11 mouse cellular contexts compared by ENCODE assay signal in the genomic region with DNA sequence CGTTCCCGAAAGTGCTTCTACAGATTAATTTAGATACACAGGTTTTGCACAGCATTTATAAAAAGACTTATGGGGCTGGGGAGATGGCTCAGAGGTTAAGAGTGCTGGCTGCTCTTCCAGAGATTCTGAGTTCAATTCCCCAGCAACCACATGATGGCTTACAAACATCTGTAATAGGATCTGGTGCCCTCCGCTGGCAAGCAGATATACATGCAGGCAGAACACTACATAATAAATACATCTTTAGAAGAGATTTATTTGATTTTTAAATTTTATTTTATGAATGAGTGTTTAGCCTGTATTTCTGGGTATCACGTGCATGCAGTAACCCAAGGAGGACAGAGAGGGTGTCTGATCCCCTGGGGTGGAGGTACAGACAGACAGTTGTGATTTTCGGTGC. TPM values are rescaled to one million over a fixed set of nuclear protein-coding genes. Genes with fewer than 3 reads are reported as not detected.
DNase-seq lines count a peak whose midpoint lies in the region; ATAC-seq lines count a peak whose summit lies in the region.
"Had no signal": no experiment of that assay in that cellular context is flagged by ENCODE, and none has a peak within 500 bp of the region (broad histone marks: within the 10 kb centered on the region; RNA-seq: fewer than 3 reads in every experiment).

No protein-coding gene starts in this region.

- no peaks in the 10 kb centered on the region for H3K27me3 ChIP-seq in kidney, embryonic 15.5 days
- H3K27me3 ChIP-seq: heart, embryonic 12.5 days; neural tube, embryonic 15.5 days had no signal

- H3K9ac ChIP-seq in kidney, embryonic 15.5 days: no peak overlapping the region
- H3K9ac ChIP-seq: heart, embryonic 12.5 days; neural tube, embryonic 15.5 days had no signal

- H3K36me3 ChIP-seq in kidney, embryonic 15.5 days: peaks cover 11% of the 10 kb centered on the region

- DNase-seq in kidney, adult 18-20 months: peak; percentile 21
- DNase-seq in testis, postnatal 10 days (ENCODE audit: low spot score): peak; percentile 50
- DNase-seq in testis, postnatal 14 days (ENCODE audit: low spot score): no peak
- DNase-seq in cerebellum, adult 11 months: no peak
- DNase-seq in neural tube, embryonic 10.5 days (ENCODE audit: extremely low spot score, low spot score): no peak
- DNase-seq: cerebellum, adult 18-20 months had no signal

- whole genome bisulfite sequencing in kidney, embryonic 15.5 days: 79% methylated on average over 5 of the region's 5 CpGs

- no peak for ATAC-seq in kidney, embryonic 15.5 days (replicated peaks; ENCODE audit: low FRiP score)
- 0 out of 2 replicates have a peak, but pooled peaks have one; percentile 47 for ATAC-seq in granulocyte monocyte progenitor cell, adult 5-6 weeks (replicated peaks; ENCODE audit: poor library complexity, severe bottlenecking)

- H3K27ac ChIP-seq in kidney, embryonic 15.5 days: no peak overlapping the region
- H3K27ac ChIP-seq: neural tube, embryonic 15.5 days had no signal

- no peaks in the 10 kb centered on the region for H3K9me3 ChIP-seq in kidney, embryonic 15.5 days (replicated peaks)
- H3K9me3 ChIP-seq: heart, embryonic 12.5 days; neural tube, embryonic 15.5 days had no signal

- H3K4me1 ChIP-seq in kidney, embryonic 15.5 days: 0 out of 2 replicates have a peak, but pooled peaks cover 3% of the 10 kb centered on the region

- no peak overlapping the region for H3K4me3 ChIP-seq in kidney, embryonic 15.5 days (replicated peaks)
- H3K4me3 ChIP-seq: erythroblast, embryonic 14.5 days; heart, embryonic 12.5 days; neural tube, embryonic 15.5 days had no signal

- no peak overlapping the region for H3K4me2 ChIP-seq in kidney, embryonic 15.5 days
- H3K4me2 ChIP-seq: heart, embryonic 12.5 days; neural tube, embryonic 15.5 days had no signal

RNA-seq across cellular contexts. Expression of a gene that starts 9.9 kb away (rescaled TPM):
- polyA plus RNA-seq in kidney, embryonic 15.5 days (2015; fragmentation: Nextera tagmentation; extraction: Ambion mirVana): 14.3 and 15.2 TPM in 2 replicates
- total RNA-seq in granulocyte monocyte progenitor cell, adult 5-6 weeks (2014; fragmentation: Nextera tagmentation): 39.3 and 55.1 TPM in 2 replicates
- total RNA-seq in granulocyte monocyte progenitor cell, adult 5-6 weeks (2017): 87.7 and 106 TPM in 2 replicates
- polyA plus RNA-seq: erythroblast, embryonic 14.5 days had no signal

Comparison
In these comparisons a context has a peak if more than half of its experiments do, and no peak if none do; other contexts are left out.
1. DNase-seq: peak in kidney, adult 18-20 months (single experiment) and testis, postnatal 10 days (single experiment); none in testis, postnatal 14 days (single experiment), cerebellum, adult 11 months (single experiment) and neural tube, embryonic 10.5 days (single experiment).